ENCODE assay signal across 21 mouse cellular contexts in genomic region chr1:71193931-71194330, GRCm38 (mm10).
DNase-seq lines count a peak whose midpoint lies in the region; ATAC-seq lines count a peak whose summit lies in the region.
"Had no signal": no experiment of that assay in that cellular context is flagged by ENCODE, and none has a peak within 500 bp of the region (broad histone marks: within the 10 kb centered on the region; RNA-seq: fewer than 3 reads in every experiment).

No protein-coding gene starts in this region.

- no peak overlapping the region for H3K9ac ChIP-seq in forebrain, embryonic 14.5 days (ENCODE audit: low read length)
- no peak overlapping the region for H3K9ac ChIP-seq in midbrain, embryonic 13.5 days (replicated peaks)
- H3K9ac ChIP-seq in midbrain, embryonic 14.5 days (replicated peaks; ENCODE audit: low read length) = no peak overlapping the region
- no peak overlapping the region for H3K9ac ChIP-seq in forebrain, embryonic 15.5 days (replicated peaks)
- H3K9ac ChIP-seq: heart, embryonic 12.5 days; heart, embryonic 15.5 days; hindbrain, embryonic 14.5 days had no signal

- H3K36me3 ChIP-seq in forebrain, embryonic 14.5 days (ENCODE audit: control insufficient read depth, insufficient read depth, low read length) = no peaks in the 10 kb centered on the region
- no peaks in the 10 kb centered on the region for H3K36me3 ChIP-seq in forebrain, embryonic 10.5 days (replicated peaks)
- no peaks in the 10 kb centered on the region for H3K36me3 ChIP-seq in midbrain, embryonic 13.5 days
- H3K36me3 ChIP-seq in midbrain, embryonic 14.5 days (ENCODE audit: control insufficient read depth, insufficient read depth, low read length) = no peaks in the 10 kb centered on the region
- H3K36me3 ChIP-seq in forebrain, embryonic 15.5 days = no peaks in the 10 kb centered on the region
- H3K36me3 ChIP-seq: heart, embryonic 12.5 days; heart, embryonic 15.5 days; hindbrain, embryonic 10.5 days had no signal

- peak; percentile 40 for DNase-seq in forebrain, embryonic 14.5 days (ENCODE audit: low spot score)
- DNase-seq in forebrain, embryonic 10.5 days (ENCODE audit: extremely low spot score, low spot score) = no peak
- DNase-seq in midbrain, embryonic 14.5 days = no peak
- no peak for DNase-seq in adrenal gland, adult (ENCODE audit: inconsistent age in 2 of 2, low spot score in 1 of 2)
- DNase-seq: adrenal gland, adult 8-10 months; adrenal gland, postnatal 25 days; cerebellum, adult 18-20 months; cerebellum, adult 9-10 months; cerebellum, postnatal 14 days; gastrocnemius, postnatal 25 days; heart, adult 18-20 months; heart, postnatal 10 days; heart, postnatal 36 days had no signal

- no peak overlapping the region for H3K4me3 ChIP-seq in forebrain, embryonic 14.5 days (ENCODE audit: low read depth, low read length)
- H3K4me3 ChIP-seq in forebrain, embryonic 10.5 days = no peak overlapping the region
- no peak overlapping the region for H3K4me3 ChIP-seq in midbrain, embryonic 13.5 days (replicated peaks)
- no peak overlapping the region for H3K4me3 ChIP-seq in midbrain, embryonic 14.5 days (replicated peaks; ENCODE audit: low read depth, low read length)
- no peak overlapping the region for H3K4me3 ChIP-seq in forebrain, embryonic 15.5 days
- H3K4me3 ChIP-seq: heart, embryonic 12.5 days; heart, embryonic 15.5 days; hindbrain, embryonic 10.5 days had no signal

- H3K9me3 ChIP-seq in forebrain, embryonic 14.5 days (replicated peaks; ENCODE audit: control insufficient read depth, low read length) = 0 out of 2 replicates have a peak, but pooled peaks cover 3% of the 10 kb centered on the region
- H3K9me3 ChIP-seq in forebrain, embryonic 10.5 days = no peaks in the 10 kb centered on the region
- H3K9me3 ChIP-seq in midbrain, embryonic 13.5 days = no peaks in the 10 kb centered on the region
- H3K9me3 ChIP-seq in midbrain, embryonic 14.5 days (ENCODE audit: control insufficient read depth, low read length) = no peaks in the 10 kb centered on the region
- H3K9me3 ChIP-seq in forebrain, embryonic 15.5 days = no peaks in the 10 kb centered on the region
- H3K9me3 ChIP-seq: heart, embryonic 15.5 days had no signal

- H3K27ac ChIP-seq in forebrain, embryonic 14.5 days (ENCODE audit: low read depth, low read length) = no peak overlapping the region
- H3K27ac ChIP-seq in forebrain, embryonic 10.5 days = no peak overlapping the region
- no peak overlapping the region for H3K27ac ChIP-seq in midbrain, embryonic 13.5 days
- no peak overlapping the region for H3K27ac ChIP-seq in midbrain, embryonic 14.5 days (replicated peaks; ENCODE audit: low read depth, low read length)
- no peak overlapping the region for H3K27ac ChIP-seq in forebrain, embryonic 15.5 days (replicated peaks)
- H3K27ac ChIP-seq: heart, embryonic 15.5 days; hindbrain, embryonic 10.5 days; hindbrain, embryonic 14.5 days had no signal

- H3K4me2 ChIP-seq in forebrain, embryonic 14.5 days (ENCODE audit: low read length) = no peak overlapping the region
- no peak overlapping the region for H3K4me2 ChIP-seq in midbrain, embryonic 13.5 days (replicated peaks)
- H3K4me2 ChIP-seq in midbrain, embryonic 14.5 days (ENCODE audit: low read length) = no peak overlapping the region
- no peak overlapping the region for H3K4me2 ChIP-seq in forebrain, embryonic 15.5 days (replicated peaks)
- H3K4me2 ChIP-seq: heart, embryonic 12.5 days; heart, embryonic 15.5 days; hindbrain, embryonic 14.5 days had no signal

- H3K27me3 ChIP-seq in forebrain, embryonic 14.5 days (replicated peaks; ENCODE audit: control insufficient read depth, insufficient read depth, low read length) = no peaks in the 10 kb centered on the region
- H3K27me3 ChIP-seq in forebrain, embryonic 10.5 days (ENCODE audit: poor library complexity, severe bottlenecking) = no peaks in the 10 kb centered on the region
- H3K27me3 ChIP-seq in midbrain, embryonic 13.5 days = no peaks in the 10 kb centered on the region
- H3K27me3 ChIP-seq in midbrain, embryonic 14.5 days (ENCODE audit: control insufficient read depth, insufficient read depth, low read length) = no peaks in the 10 kb centered on the region
- no peaks in the 10 kb centered on the region for H3K27me3 ChIP-seq in forebrain, embryonic 15.5 days
- H3K27me3 ChIP-seq: heart, embryonic 12.5 days; heart, embryonic 15.5 days had no signal

- peak; percentile 77 for ATAC-seq in forebrain, embryonic 14.5 days
- ATAC-seq in midbrain, embryonic 13.5 days = peak; percentile 56; the same call in 1 of the 2 replicates
- ATAC-seq in midbrain, embryonic 14.5 days (ENCODE audit: low FRiP score, low TSS enrichment) = no peak; the same call in 1 of the 2 replicates
- ATAC-seq in forebrain, embryonic 15.5 days (replicated peaks) = 0 out of 2 replicates have a peak, but pooled peaks have one; percentile 46
- ATAC-seq: CD4-positive, CD25-positive, alpha-beta regulatory T cell, adult 4 months; intestine, postnatal 0 days had no signal

- H3K4me1 ChIP-seq in forebrain, embryonic 14.5 days (ENCODE audit: control insufficient read depth, insufficient read depth, low read length) = no peaks in the 10 kb centered on the region
- H3K4me1 ChIP-seq in forebrain, embryonic 10.5 days = no peaks in the 10 kb centered on the region
- 0 out of 2 replicates have a peak, but pooled peaks cover 4% of the 10 kb centered on the region for H3K4me1 ChIP-seq in midbrain, embryonic 13.5 days (replicated peaks)
- no peaks in the 10 kb centered on the region for H3K4me1 ChIP-seq in midbrain, embryonic 14.5 days (ENCODE audit: control insufficient read depth, insufficient read depth, low read length)
- H3K4me1 ChIP-seq in forebrain, embryonic 15.5 days = 0 out of 2 replicates have a peak, but pooled peaks cover 3% of the 10 kb centered on the region
- H3K4me1 ChIP-seq: heart, embryonic 12.5 days; heart, embryonic 15.5 days; hindbrain, embryonic 10.5 days had no signal

- WGBS in forebrain, embryonic 14.5 days = 21% methylated on average over 1 of the region's 1 CpGs
- WGBS in forebrain, embryonic 10.5 days = 76% methylated on average over 1 of the region's 1 CpGs
- WGBS in midbrain, embryonic 13.5 days = 45% methylated on average over 1 of the region's 1 CpGs
- 25% methylated on average over 1 of the region's 1 CpGs for WGBS in midbrain, embryonic 14.5 days
- 30% methylated on average over 1 of the region's 1 CpGs for WGBS in forebrain, embryonic 15.5 days
